Mouse (Mus musculus) kidney, adult 8-10 months (tissue): ENCODE data around the gene Arl1.
"Not testable (repeated sequence)": the region's sequence is repeated elsewhere in the genome, so short reads cannot be mapped to it uniquely, and the experiment has no call there.

Experiments used
- DNase-seq, 2 experiments: peaks; one replicate each; pipeline ENCODE4 v3.0.0; 2022

Arl1 gene

DNA sequence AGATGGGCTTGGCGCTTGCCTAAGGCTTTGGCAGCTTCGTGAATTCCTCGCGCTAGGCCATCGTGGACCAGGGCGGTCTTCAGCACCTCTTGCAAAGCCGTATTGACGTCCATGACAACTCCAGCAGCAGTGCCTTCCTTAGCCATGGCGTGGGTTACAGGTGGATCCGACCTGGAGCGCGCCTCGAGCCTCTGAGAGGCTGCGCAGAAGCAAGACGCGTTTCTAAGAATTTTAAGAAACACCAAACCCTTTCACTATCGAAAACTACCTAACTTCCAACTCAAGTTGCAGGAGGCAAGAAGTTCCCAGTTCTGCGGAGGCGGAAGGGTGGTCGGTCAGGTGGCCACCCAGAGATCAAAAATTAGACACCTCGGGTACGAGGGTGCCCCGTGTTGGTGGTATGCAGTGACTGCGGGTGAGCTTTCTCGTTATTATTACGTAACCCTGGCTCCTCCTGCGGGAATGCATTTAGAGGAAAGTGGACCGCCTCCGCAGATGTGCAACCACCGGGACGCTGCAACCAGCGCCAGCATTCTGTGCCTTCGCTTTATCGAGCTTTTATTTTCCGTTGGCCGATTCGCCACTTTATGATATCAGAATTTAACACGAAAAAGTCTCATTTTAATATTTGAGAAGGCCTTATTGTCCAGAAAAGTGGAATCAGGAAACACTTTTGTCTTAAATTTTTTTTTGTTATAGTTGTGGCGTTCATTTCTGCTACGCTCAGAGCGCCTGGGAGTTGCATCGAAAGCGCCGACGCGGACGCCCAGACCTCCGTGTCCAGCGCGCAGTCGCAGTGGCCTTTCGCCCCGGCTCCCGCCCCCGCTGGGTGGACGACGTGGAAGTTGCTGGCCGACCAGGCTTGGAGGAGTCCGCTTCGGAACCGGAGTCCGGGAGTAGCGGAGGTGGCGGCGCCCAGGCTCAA lies at the start of gene Arl1:
Gene Arl1, plus strand, starts transcription at position 288 of the 925 bp plus-strand sequence.
- peak; percentile 92 to 93 for DNase-seq

- no peak for DNase-seq
Measured at GRCm38 (mm10) chr10:88682904-88683563, 47.6 kb upstream of the Arl1 start.

GRCm38 (mm10) chr10:88684925-88685324 lies 45.7 kb upstream of the Arl1 start, which contains the start of gene Spic:
Spic (minus strand) TSS chr10:88685015.
- DNase-seq, result no peak

DNA sequence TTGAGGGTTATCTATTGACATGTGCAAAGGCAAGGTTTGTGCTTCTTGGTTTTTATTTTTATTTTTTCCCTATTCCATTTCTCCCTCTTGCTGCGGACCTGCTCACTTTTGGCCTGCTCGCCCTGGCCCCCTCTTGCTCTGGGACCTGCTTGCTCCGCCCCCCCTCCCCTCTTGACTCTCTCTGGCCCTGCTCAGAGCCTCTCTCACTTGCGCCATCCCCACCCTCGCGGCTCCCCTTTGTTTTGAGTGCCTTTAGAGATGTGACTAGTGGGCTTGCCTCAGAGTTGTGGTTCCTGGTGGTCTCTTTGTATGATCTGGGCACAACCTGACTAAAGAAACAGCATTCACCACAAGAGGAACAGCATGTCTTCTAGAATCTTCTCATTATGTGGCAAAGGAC lies 29.7 kb upstream of the Arl1 start:
- no peak for DNase-seq

- DNase-seq, result no peak
Measured at GRCm38 (mm10) chr10:88708671-88709523, 21.8 kb upstream of the Arl1 start.

- no peak for DNase-seq
Measured at GRCm38 (mm10) chr10:88712359-88712758, 18.3 kb upstream of the Arl1 start.

DNA sequence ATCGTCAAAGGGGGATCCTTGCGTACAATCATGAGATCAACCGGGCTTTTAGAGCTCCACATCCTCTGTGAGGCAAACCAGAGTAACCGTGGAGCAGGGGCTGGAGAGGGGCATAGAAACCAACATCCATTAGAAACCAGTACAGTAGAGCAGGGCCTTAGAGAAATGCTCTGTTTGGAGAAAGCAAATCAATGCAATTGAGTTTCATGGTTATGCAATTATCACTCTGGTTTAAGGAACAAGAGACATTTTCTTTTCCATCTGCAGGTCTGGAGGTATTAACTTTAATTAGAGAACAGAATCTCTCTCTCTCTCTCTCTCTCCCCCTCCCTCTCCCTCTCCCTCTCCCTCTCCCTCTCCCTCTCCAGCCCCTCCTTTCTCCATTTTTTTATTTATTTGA lies 15.9 kb upstream of the Arl1 start:
- DNase-seq, result no peak

- DNase-seq, result no peak
Measured at GRCm38 (mm10) chr10:88715621-88716020, 15.0 kb upstream of the Arl1 start.

- DNase-seq, result no peak
Measured at GRCm38 (mm10) chr10:88716986-88717755, 13.5 kb upstream of the Arl1 start.

- no peak for DNase-seq
Measured at GRCm38 (mm10) chr10:88717756-88718025, 13.0 kb upstream of the Arl1 start.

GRCm38 (mm10) chr10:88719618-88720017 lies 11.0 kb upstream of the Arl1 start:
- no peak for DNase-seq

- DNase-seq, result peak; percentile 36 to 57
Measured at GRCm38 (mm10) chr10:88725343-88725742, 5.3 kb upstream of the Arl1 start.

DNA sequence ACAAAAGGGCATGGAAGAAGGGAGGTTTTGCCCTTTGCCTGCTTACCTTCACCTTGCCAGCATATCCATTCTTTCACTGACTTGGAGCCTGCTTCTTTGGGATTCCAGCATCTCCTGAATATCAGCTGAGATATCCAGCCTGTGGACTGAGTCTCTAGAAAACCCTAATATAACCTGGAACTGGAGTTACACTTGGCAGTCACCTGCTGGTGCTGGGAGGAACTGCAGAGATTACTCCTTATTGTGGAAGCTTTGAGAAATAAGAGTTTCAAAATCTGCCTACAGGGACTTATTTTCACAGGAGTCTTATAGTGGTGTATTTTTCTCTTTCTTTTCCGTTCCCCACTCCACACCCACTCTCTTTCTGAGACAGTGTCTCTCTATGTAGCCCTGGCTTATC lies 3.5 kb upstream of the Arl1 start:
- peak; percentile 23 to 68 for DNase-seq

GRCm38 (mm10) chr10:88728166-88728565 lies 2.5 kb upstream of the Arl1 start:
- no peak for DNase-seq

DNA sequence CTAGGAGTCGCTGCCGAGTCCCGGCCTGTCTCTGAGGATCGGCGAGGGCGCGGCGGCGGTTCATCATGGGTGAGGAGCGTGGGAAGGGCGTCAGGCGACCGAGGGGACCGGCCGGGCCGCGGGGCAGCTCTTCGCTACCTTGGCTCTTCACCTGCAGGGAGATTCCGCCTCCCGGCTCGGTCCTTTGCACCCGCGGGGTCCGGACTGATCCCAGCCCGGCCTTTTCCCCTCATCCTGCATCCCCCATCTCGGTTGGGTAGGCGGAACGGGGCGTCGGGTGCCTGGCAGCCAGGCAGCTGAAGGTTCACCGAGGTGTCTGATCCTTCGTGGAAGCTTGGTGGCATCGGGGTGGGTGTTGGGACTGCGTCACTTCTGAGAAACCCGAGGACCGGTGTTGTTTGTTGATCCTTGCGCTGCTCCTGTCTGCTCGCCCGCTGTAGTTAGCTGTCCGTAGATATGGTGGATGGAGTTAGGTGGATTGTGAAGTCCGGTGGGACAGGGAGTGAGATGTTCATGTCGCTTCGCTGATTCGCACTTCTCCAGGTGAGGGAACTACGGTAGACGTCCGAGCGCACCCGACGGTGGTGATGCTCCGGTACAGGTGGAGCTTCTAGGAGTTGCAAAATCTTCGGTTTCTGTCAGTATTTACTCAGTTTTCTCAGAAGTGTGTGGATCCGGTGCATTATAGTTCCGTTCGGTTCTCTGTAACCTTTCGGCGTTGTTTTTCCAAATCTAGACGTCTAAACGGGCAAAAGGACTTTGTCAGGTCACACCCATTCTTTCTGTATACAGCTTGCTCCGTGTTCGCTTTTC lies 1.0 kb downstream of the Arl1 start:
- DNase-seq, result no peak

DNA sequence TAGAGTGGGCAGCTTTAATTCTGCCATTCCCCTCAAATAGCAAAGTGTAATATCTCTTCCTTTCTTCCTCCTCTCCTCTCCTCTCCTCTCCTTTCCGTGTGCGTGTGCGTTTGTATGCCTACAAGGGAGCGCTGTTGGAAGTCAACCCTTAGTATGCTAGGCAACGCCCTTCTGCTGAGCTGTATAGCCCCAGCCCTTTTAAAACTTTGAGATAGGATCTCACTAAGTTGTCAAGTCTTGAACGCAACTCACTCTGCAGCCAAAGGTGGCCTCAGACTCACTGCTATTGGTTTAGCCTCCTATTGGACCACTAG lies 1.6 kb downstream of the Arl1 start:
- no peak for DNase-seq

DNA sequence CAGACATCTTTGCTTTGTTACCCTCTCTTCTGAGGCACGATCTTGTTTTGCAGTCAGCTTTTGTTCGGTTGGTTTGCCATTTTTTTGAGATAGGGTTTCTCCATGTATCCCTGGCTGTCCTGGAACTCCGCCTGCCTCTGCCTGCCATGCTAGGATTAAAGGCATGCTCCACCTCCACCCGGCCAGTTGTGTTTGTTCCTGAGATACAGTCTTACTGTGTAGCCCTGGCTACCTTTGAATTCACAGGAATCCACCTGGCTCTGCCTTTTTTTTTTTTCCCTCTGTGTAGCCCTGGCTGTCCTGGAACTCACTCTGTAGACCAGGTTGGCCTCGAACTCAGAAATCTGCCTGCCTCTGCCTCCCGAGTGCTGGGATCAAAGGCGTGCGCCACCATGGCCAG lies 8.4 kb downstream of the Arl1 start:
- DNase-seq, result not testable (repeated sequence)

GRCm38 (mm10) chr10:88739818-88740217 lies 9.2 kb downstream of the Arl1 start:
- DNase-seq, result no peak

DNA sequence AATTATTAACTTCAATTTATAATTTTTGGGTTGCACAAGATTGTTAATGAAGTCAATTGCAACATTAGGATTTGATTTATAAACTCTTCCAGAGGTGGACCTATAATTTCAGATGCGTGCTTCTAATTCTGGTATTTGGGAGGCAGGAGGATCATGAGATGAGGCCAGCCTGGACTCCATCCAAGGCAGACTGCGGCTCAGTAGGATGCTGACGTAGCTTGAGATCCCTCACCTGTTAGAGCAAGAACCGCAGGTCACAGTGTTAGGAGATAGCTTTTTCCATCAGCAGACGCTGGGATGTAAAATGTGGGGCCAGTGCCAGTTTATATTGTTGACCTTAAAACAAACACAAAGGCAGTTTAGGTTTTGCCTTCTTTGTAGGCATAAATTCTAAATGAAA lies 10.1 kb downstream of the Arl1 start:
- no peak for DNase-seq

DNA sequence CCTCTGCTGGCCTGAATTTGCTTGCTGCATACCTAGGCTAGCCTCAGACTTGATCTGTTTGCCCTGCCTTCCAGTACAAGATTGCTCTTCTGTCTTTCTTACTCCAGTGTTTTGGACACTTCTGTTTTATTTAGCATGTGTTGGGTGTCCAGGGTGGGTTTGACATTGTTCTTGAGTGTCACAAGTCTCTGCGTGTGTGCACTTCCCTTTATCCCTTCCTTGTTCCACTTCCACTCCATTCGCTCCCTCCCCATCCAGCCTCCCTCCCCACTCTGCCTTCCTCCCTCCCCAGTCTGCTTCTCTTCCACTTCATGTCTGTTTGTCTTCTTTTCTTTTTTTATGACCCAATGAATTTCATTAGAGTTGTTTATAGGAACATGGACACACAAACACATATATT lies 10.8 kb downstream of the Arl1 start:
- no peak for DNase-seq

GRCm38 (mm10) chr10:88761524-88762212 lies 31.0 kb downstream of the Arl1 start:
- DNase-seq, result no peak
